Mouse (Mus musculus) urinary bladder, adult 18-20 months (tissue): ENCODE results near the gene Cby3.
A peak's percentile ranks its signal among the peaks of the same experiment; 100 is the strongest.
"Not testable (repeated sequence)": the region's sequence is repeated elsewhere in the genome, so short reads cannot be mapped to it uniquely, and the experiment has no call there.

ENCODE experiments used
- DNase-seq, 2 experiments: peaks; one replicate each; pipeline ENCODE4 v3.0.0; 2022; ENCODE audit warnings: low spot score in 2 of 2, mixed read lengths in 2 of 2

The Cby3 gene

DNA sequence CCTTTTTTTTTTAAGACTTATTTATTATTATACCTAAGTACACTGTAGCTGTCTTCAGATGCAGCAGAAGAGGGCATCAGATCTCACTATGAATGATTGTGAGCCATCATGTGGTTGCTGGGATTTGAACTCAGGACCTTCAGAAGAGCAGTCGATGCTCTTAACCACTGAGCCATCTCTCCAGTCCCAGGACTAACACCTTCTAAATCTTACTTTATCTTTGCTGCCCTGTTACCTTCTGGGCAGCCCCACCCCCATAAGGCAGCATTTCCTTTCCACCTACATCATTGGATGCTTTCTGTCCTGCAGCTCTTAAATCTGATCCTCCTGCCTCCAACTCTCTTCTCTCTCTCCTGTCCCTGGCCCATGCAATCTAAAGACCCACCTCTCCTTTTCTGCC lies 7.0 kb downstream of the Cby3 start:
- not testable (repeated sequence) for DNase-seq

DNA sequence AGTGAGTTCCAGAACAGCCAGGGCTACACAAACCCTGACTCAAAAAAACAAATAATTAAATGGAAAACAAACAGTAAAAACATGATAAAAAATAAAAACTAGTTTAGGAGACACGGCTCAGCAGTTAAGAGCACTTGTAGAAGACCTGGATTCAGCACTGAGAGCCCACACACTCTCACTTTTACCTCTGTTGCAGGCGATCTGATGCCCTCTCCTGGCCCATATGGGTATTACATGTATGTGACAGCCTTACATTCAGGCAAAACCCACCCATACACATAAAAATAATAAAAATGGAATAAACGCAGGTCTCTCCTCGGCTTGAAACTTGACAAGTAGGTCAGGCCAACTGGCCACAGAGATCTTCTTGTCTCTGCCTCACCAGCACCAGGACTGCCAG lies 10.3 kb downstream of the Cby3 start:
- no peak for DNase-seq

DNA sequence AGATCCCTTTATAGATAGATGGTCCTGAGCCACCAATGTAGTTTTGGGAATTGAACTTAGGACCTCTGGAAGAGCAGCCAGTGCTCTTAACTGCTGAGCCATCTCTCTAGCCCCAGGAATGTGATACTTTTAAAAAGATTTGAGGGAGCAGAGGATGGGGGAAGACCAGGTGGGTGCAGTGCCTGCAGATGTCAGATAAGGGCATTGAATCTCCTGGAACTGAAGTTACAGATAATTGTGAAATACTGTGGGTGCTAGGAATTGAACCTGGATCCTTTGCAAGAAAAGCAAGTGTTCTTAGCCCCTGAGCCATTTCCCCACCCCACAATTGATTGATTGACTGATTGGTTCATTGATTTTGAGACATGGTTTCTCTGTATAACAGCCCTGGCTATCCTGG lies 11.1 kb downstream of the Cby3 start:
- no peak for DNase-seq

DNA sequence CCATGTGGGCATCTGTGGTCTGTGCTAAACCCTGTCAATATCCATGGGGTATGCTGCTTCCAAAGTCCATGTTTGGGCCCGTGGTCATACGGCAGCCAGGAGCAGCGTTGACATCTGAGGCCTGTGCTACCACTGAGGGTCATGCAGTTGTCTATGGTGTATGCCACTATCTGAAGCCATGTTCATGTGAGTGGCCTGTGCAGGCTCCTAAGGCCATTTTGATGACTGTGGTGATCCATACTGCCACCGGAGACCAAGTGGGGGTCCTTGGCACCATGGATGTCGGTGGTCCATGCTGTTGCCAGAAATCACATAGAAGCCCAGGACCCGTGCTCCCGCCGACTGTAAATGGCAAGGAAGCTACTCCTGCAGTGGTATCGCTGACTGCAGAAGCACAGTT lies 13.3 kb downstream of the Cby3 start:
- no peak for DNase-seq

DNA sequence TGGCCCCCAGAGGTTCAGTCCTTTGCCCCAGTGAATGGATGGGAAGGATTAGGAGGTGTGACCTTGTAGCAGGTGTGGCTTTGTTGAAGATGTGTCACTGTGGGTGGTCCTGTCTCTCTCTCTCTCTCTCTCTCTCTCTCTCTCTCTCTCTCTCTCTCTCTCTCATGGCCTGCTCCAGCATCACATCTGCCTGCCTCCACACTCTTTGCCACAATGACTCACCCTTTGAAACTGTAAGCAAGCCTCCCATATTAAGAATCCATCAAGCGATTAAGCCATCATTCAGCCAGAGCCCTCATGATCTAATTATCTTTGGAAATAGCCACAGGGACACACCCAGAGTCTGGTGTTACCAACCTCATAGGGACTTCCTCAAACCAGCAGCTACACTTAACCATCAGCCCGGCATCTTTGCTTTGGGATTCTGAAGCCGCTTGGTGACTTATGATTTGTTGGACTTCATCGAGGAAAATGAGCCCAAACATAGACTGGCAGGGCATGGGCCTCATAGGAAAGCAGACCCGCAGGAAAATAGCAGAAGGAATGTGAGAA lies 15.2 kb downstream of the Cby3 start:
- no peak for DNase-seq

- no peak for DNase-seq
Observed at GRCm38 (mm10) chr11:50370969-50371368, 16.7 kb downstream of the Cby3 start.

GRCm38 (mm10) chr11:50371399-50371841 lies 17.2 kb downstream of the Cby3 start:
- no peak for DNase-seq

- DNase-seq = no peak
Observed at GRCm38 (mm10) chr11:50371911-50372310, 17.6 kb downstream of the Cby3 start.

GRCm38 (mm10) chr11:50373086-50373485 lies 18.8 kb downstream of the Cby3 start:
- DNase-seq = no peak

GRCm38 (mm10) chr11:50373621-50374020 lies 19.4 kb downstream of the Cby3 start:
- no peak for DNase-seq

GRCm38 (mm10) chr11:50374286-50375015 lies 20.2 kb downstream of the Cby3 start:
- no peak for DNase-seq

DNA sequence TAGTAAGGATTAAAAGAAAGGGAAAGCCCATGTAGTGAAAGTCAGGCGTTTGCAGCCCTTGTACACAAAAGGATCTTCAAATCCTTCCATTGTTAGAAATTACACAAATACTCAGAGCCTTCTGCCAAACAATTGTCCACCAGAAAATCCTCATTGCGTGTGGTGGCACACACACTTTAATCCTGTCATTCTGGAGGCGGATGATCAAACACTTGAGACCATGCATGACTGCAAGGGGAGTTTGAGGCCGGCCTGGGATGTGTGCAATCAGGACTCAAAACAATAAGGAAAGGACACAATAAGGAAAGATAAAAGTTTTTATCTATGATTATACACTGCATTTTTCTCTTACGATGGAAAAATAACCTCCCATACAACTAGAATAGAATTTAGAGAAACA lies 21.2 kb downstream of the Cby3 start:
- no peak for DNase-seq

DNA sequence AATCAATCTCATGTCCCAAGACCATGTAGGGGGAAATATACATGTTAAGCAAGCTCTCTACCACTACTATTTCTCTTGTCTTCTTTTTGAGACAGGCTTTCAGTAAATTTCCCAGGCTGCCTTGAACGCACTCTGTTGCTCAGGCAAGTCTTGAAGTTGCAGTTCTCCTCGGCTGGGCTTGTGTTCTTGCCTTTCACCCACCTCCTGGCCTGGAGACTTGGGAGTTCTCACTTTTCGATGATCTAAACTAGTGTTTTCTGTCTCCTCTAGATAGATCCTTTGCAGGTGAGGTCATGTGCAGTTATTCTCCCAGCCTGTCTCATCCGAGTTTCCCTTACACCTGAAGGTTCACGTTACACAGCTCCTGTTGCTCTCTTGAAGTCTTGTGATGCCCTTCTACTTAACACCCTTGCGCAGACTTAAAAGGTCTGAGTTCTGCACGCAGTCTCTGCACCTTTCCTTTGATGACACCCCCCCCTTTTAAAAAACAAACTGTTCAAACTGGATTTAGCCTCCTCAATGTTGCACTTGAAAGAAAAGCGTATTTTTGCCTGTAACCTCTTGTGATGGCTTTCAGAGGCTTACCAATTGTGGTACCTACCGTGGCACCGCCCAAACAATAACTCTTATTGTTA lies 22.0 kb downstream of the Cby3 start:
- no peak for DNase-seq

DNA sequence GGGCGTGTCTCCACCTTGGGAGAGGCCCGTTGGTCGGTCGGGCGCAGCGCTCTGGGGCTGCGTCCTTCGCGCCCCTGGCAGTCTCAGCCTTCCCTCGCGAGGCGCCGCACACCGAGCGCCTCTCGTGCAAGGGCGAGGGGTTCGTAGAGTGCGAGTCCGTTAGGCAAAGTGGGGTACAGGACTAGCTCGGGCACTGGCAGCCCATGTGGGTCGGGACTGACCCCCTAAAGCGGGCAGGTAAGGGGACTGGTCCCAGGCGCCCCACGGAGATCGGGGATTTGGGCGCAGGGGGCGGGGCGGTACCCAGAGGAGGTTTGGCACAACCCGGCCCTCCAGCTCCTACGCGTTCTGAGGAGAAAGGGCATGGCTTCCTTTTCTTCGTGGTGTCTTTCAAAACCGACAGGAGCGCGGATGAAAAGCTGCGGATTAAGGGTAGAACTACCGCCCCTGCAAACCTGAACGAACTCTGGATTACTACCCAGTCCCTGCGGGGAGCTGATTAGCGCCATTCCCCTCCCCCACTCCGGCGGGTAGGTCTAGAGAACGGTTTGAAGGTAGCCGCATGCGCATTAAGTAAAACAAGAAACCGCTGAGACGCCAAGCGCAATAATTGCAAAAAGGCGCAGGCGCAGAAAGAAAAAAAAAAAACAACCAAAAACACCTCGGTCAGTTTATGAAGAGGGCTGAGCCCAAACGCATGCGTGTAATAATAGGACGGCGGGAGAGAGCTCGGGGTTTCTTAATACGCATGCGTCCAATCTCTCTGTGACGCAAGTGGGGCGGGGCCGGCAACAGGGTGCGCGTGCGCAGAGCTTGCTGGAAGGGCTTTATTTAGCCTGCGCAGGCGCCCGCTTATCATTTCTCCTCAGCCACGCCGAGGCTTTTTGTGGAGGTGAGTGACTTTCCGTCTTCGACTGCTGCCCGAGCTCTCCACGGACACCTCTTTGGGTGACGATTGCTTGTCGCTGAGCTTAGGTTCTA lies 22.9 kb downstream of the Cby3 start, which contains the start of gene Hnrnph1:
Gene Hnrnph1, plus strand, starts transcription at position 80 of the 981 bp plus-strand sequence.
- DNase-seq = peak; percentile 97 to 99

- DNase-seq = peak; percentile 83 to 84
Observed at GRCm38 (mm10) chr11:50377892-50378684, 23.8 kb downstream of the Cby3 start.

GRCm38 (mm10) chr11:50379023-50379752 lies 24.9 kb downstream of the Cby3 start:
- no peak for DNase-seq

DNA sequence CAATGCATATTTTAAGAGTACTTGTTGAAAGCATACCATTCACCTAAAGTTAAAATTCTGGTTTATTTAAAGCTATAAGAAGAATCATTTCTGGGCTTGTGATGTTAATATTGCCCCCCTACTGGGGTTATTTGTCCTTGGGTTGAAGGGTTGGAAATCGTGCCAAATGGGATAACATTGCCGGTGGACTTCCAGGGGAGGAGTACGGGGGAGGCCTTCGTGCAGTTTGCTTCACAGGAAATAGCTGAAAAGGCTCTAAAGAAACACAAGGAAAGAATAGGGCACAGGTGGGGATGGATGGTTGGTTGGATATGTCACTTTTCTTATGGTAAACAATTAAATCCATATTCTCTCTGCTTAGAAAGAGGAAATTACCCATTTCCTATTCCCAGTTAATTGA lies 27.0 kb downstream of the Cby3 start:
- DNase-seq = no peak

DNA sequence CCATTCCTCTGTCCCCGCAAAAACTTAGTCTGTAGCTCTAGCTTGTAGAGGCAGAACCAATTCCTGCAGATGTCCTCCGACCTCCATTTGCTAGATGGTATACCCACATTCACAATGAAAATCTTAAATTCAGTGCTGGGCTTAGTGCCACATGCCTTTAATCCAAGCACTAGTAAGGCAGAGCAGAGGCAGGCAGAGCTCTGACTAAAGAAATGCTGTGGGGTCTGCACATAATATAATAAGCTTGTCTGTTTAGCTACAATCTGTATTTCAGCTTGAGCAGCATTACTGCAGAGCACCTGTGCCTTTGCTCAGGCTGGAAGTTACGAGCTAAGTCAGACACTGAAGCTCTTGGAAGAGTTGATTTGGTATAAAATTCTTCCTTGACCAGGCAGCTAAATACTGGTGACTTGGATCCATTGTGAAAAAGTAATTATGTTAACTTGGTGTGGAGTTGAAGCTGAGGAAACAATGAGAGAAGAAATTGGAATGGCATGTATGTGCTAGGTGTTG lies 33.0 kb downstream of the Cby3 start:
- no peak for DNase-seq

DNA sequence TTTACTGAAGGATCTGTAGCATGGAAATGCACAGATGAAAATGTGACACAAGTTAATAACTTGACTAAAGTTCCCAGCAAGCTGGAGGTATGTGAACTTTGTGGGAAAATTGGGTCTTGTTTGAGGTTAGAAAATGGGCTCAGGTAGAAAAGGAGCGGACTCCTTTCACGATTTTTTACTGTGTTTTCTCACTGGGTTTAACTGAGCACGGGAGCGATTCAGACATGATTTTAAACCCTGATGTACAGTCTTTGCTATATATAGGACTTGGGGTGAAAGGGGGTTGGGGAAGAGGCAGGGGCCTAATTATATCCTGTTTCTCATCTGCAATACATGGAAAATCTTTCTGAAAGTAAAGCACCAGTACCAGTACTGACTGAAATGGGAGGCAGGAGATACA lies 33.4 kb downstream of the Cby3 start:
- DNase-seq = no peak
